Mouse (Mus musculus) 3T3-L1 (cell line): ENCODE measurements around the gene Glt8d2.
"Not testable (repeated sequence)": the region's sequence is repeated elsewhere in the genome, so short reads cannot be mapped to it uniquely, and the experiment has no call there.

Experiments
- DNase-seq: peaks from one replicate; pipeline ENCODE4 v3.0.0-alpha.2; 2015; ENCODE audit warnings: low read depth, low spot score

Gene Glt8d2

GRCm38 (mm10) chr10:82646083-82646482, 44.4 kb downstream of the Glt8d2 start:
- no peak for DNase-seq

- DNase-seq = no peak
Observed at GRCm38 (mm10) chr10:82641481-82641880, 49.0 kb downstream of the Glt8d2 start.

- DNase-seq = peak; percentile 27
Observed at GRCm38 (mm10) chr10:82639032-82639698, 51.3 kb downstream of the Glt8d2 start.

GRCm38 (mm10) chr10:82636321-82636720, 54.1 kb downstream of the Glt8d2 start:
- peak; percentile 18 for DNase-seq

- no peak for DNase-seq
Observed at GRCm38 (mm10) chr10:82634348-82634747, 56.1 kb downstream of the Glt8d2 start.

- no peak for DNase-seq
Observed at GRCm38 (mm10) chr10:82632496-82633280, 57.8 kb downstream of the Glt8d2 start.

- DNase-seq = peak; percentile 26
Observed at GRCm38 (mm10) chr10:82631133-82631532, 59.3 kb downstream of the Glt8d2 start.

GRCm38 (mm10) chr10:82630497-82630896, 60.0 kb downstream of the Glt8d2 start:
- no peak for DNase-seq

- peak; percentile 89 for DNase-seq
Observed at GRCm38 (mm10) chr10:82629586-82630255, 60.7 kb downstream of the Glt8d2 start, which contains the start of gene Tdg. Tdg (plus strand) TSS chr10:82629828.

- DNase-seq = no peak
Observed at GRCm38 (mm10) chr10:82629111-82629585, 61.3 kb downstream of the Glt8d2 start.

GRCm38 (mm10) chr10:82623553-82623932, 66.9 kb downstream of the Glt8d2 start:
- DNase-seq = not testable (repeated sequence)

- DNase-seq = peak; percentile 84
Observed at GRCm38 (mm10) chr10:82622671-82623552, 67.5 kb downstream of the Glt8d2 start, which contains the start of gene 1190007I07Rik. 1190007I07Rik (minus strand) TSS chr10:82623228.

- DNase-seq = no peak
Observed at GRCm38 (mm10) chr10:82622235-82622634, 68.2 kb downstream of the Glt8d2 start.
